Mouse (Mus musculus) lung, postnatal 0 days (tissue): Measurements from ENCODE around the gene Gm10840.

Source experiments
- CTCF ChIP-seq: IDR thresholded peaks from 2 replicates; pipeline ENCODE4 v1.5.1; 2016; ENCODE audit warnings: antibody characterized with exemption, mild to moderate bottlenecking
- EP300 ChIP-seq: IDR thresholded peaks from 2 replicates; pipeline ENCODE4 v1.6.1; 2016; ENCODE audit warnings: antibody characterized with exemption, mild to moderate bottlenecking, control low read depth

DNA sequence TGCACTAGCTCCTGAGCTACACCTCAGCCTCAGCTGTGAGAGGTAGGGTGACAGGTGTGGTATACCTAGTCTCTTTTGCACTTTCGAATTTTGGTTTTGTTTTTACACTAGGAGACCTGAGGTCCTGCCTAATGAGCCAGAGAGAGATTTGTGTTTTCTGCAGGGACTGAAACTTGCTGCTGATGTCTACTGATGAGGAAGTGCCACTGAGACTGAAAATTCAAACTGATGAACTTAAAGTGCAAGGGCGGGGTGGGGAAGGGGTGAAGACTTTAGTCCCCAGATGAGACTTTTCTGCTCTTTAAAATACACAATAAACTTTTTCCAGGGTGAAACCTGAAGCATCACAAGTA lies 19.8 kb downstream of the Gm10840 start:
- TF ChIP-seq EP300: no peak
- TF ChIP-seq CTCF: no peak
